Mouse (Mus musculus): ENCODE results near the gene Iqub. TPM values are rescaled to one million over a fixed set of nuclear protein-coding genes. Genes with fewer than 3 reads are reported as not detected.

The Iqub gene
- polyA plus RNA-seq, 1 experiment from 2014 or later: not detected

DNA sequence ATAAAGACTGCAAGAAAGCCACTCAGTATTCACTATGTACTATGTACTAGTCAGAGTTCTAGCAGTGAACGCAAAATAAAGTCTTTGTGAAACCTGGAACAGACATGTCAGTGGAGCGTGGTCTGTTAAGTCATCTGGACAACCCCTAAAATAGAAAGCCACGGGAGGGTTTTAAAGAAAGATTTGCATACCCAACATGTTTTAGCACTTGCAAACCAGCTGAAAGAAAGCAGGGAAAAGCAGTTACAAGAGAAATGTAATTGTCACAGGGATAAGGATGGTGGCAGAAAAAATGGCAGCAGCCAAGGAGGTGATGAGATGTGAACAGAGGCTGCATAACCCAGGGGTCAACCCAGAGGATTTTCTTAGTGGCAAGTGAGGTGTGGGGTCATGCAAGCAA, 10.8 kb upstream of the Iqub start:
- Histone ChIP-seq H3K4me3 (ENCODE audit: low read depth, low read length) (no peak overlapping the region), H3K36me3 (ENCODE audit: control insufficient read depth, insufficient read depth, low read length) (peaks cover 30% of the 10 kb centered on the region), H3K9me3 (ENCODE audit: control insufficient read depth, low read length) (no peaks in the 10 kb centered on the region), H3K27me3 (replicated peaks; ENCODE audit: control insufficient read depth, insufficient read depth, low read length) (no peaks in the 10 kb centered on the region), H3K4me1 (replicated peaks; ENCODE audit: control insufficient read depth, insufficient read depth, low read length) (peaks cover 15% of the 10 kb centered on the region; the same call in 1 of the 2 replicates), H3K9ac (ENCODE audit: low read length) (no peak overlapping the region), H3K27ac (ENCODE audit: low read depth) (no peak overlapping the region), H3K4me2 (ENCODE audit: low read length) (no peak overlapping the region)
- DNase-seq (ENCODE audit: low spot score) (no peak), ATAC-seq (replicated peaks; ENCODE audit: low FRiP score, low TSS enrichment, low read depth) (no peak)
- 94% methylated on average over 3 of the region's 3 CpGs for WGBS

DNA sequence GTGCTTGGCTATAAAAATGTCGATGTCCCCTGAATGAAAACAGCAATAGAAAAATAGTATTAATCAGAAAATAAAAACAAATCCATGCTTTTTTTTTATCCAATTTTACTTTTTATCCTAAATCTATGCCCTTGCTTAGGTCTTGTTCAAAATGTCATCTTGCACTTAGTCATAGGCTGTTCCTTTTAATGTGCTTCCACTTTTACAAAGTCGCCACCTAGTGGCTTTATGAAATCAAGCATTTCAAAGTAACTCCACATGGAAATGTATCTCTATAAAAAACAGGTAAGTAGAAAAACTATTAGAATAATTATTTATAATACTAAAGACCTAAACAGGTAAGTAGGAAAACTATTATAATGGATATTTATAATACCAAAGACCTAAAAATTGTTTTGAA, 1.3 kb upstream of the Iqub start:
- no peak overlapping the region for H3K4me3 ChIP-seq (ENCODE audit: low read depth, low read length)
- H3K4me2 ChIP-seq (ENCODE audit: low read length): no peak overlapping the region
- H3K36me3 ChIP-seq (ENCODE audit: control insufficient read depth, insufficient read depth, low read length): peaks cover 27% of the 10 kb centered on the region
- H3K9me3 ChIP-seq (ENCODE audit: control insufficient read depth, low read length): no peaks in the 10 kb centered on the region
- H3K27ac ChIP-seq (ENCODE audit: low read depth): no peak overlapping the region
- H3K27me3 ChIP-seq (replicated peaks; ENCODE audit: control insufficient read depth, insufficient read depth, low read length): no peaks in the 10 kb centered on the region
- WGBS: 44% methylated on average over 2 of the region's 2 CpGs
- peak; percentile 68; the same call in 1 of the 2 replicates for ATAC-seq (replicated peaks; ENCODE audit: low FRiP score, low TSS enrichment, low read depth)
- no peak overlapping the region for H3K9ac ChIP-seq (ENCODE audit: low read length)
- H3K4me1 ChIP-seq (replicated peaks; ENCODE audit: control insufficient read depth, insufficient read depth, low read length): no peaks in the 10 kb centered on the region
- DNase-seq (ENCODE audit: low spot score): no peak

- Histone ChIP-seq H3K27me3 (replicated peaks; ENCODE audit: control insufficient read depth, insufficient read depth, low read length) (no peaks in the 10 kb centered on the region), H3K36me3 (ENCODE audit: control insufficient read depth, insufficient read depth, low read length) (no peaks in the 10 kb centered on the region), H3K9me3 (ENCODE audit: control insufficient read depth, low read length) (no peaks in the 10 kb centered on the region), H3K4me3 (ENCODE audit: low read depth, low read length) (no peak overlapping the region), H3K4me2 (ENCODE audit: low read length) (no peak overlapping the region), H3K27ac (ENCODE audit: low read depth) (no peak overlapping the region), H3K4me1 (replicated peaks; ENCODE audit: control insufficient read depth, insufficient read depth, low read length) (no peaks in the 10 kb centered on the region), H3K9ac (ENCODE audit: low read length) (no peak overlapping the region)
- DNase-seq (ENCODE audit: low spot score) (no peak), ATAC-seq (replicated peaks; ENCODE audit: low FRiP score, low TSS enrichment, low read depth) (no peak)
- 74% methylated on average over 2 of the region's 2 CpGs for WGBS
Observed at GRCm38 (mm10) chr6:24504141-24504540, 10.7 kb downstream of the Iqub start.

DNA sequence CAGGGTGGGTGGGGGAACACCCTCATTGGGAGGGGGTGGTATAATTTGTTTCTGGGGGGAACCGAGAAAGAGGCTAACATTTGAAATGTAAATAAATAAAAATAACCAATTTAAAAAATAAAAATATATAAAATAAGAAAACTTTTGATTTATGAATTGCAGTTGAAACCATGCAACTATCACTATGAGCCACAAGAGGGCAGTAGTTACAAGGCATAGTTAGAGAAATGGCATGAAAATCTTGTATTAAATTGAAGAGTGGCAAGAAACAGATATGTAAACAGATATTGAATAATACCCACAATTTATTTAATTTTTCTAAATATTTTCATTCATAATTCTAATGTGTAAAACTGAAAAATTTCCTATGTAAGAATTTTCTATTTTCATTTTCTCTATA, 24.5 kb downstream of the Iqub start:
- Histone ChIP-seq H3K9ac (ENCODE audit: low read length) (no peak overlapping the region), H3K4me2 (ENCODE audit: low read length) (no peak overlapping the region), H3K27me3 (replicated peaks; ENCODE audit: control insufficient read depth, insufficient read depth, low read length) (no peaks in the 10 kb centered on the region), H3K9me3 (ENCODE audit: control insufficient read depth, low read length) (no peaks in the 10 kb centered on the region), H3K27ac (ENCODE audit: low read depth) (no peak overlapping the region), H3K4me1 (replicated peaks; ENCODE audit: control insufficient read depth, insufficient read depth, low read length) (no peaks in the 10 kb centered on the region), H3K4me3 (ENCODE audit: low read depth, low read length) (no peak overlapping the region), H3K36me3 (ENCODE audit: control insufficient read depth, insufficient read depth, low read length) (no peaks in the 10 kb centered on the region)
- DNase-seq (ENCODE audit: low spot score) (no peak), ATAC-seq (replicated peaks; ENCODE audit: low FRiP score, low TSS enrichment, low read depth) (no peak)
- 10% methylated on average over 1 of the region's 1 CpGs for WGBS

DNA sequence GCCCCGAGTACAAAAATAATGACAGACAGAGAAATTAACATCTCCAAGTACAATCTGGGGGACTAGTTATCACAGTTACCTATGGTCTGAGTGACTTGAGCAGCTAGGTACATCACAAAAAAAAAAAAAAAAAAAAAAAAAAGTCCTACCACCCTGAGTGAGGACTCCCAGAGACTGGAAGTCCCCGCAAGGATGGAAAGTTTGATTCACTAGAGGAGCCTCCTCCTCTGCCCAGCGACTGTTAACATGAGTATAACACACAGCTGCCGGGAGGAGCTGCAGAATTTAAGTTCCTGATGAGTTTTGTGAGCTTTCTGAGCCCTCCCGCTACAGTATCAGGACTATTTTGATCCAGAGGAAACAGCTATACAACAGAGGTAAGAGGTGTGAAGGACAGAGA, 28.3 kb downstream of the Iqub start:
- no peak for ATAC-seq (replicated peaks; ENCODE audit: low FRiP score, low TSS enrichment, low read depth)
- H3K27ac ChIP-seq (ENCODE audit: low read depth): no peak overlapping the region
- no peak overlapping the region for H3K9ac ChIP-seq (ENCODE audit: low read length)
- no peaks in the 10 kb centered on the region for H3K36me3 ChIP-seq (ENCODE audit: control insufficient read depth, insufficient read depth, low read length)
- H3K9me3 ChIP-seq (ENCODE audit: control insufficient read depth, low read length): no peaks in the 10 kb centered on the region
- WGBS: 82% methylated on average over 5 of the region's 5 CpGs
- no peaks in the 10 kb centered on the region for H3K4me1 ChIP-seq (replicated peaks; ENCODE audit: control insufficient read depth, insufficient read depth, low read length)
- H3K4me2 ChIP-seq (ENCODE audit: low read length): no peak overlapping the region
- H3K27me3 ChIP-seq (replicated peaks; ENCODE audit: control insufficient read depth, insufficient read depth, low read length): no peaks in the 10 kb centered on the region
- no peak overlapping the region for H3K4me3 ChIP-seq (ENCODE audit: low read depth, low read length)
- DNase-seq (ENCODE audit: low spot score): no peak

DNA sequence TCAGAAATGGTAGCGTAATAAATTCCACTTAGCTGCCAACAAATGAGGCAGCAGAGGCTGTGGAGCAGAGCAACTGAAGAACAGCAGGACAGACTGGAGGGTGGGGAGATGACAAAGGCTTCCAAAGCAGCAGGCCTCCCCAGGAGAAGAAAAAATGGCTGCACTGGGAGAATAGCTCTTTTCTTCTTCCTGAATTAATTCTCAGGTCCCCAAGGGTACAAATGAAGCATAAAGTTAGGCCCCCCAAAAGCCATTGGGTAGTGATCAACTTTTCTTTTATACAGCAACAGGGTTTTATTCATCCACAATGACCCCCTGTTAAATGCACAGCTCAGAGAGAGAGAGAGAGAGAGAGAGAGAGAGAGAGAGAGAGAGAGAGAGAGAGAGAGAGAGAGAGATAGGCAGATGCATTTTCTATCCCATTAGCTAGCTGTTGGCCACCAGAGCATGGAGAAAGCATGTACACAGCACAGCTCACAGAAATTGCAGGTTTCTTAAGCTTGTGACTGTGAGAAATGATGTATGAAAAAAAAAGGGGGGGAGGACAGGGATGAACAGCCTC, 44.2 kb downstream of the Iqub start:
- H3K4me1 ChIP-seq (replicated peaks; ENCODE audit: control insufficient read depth, insufficient read depth, low read length): no peaks in the 10 kb centered on the region
- no peak for DNase-seq (ENCODE audit: low spot score)
- H3K4me2 ChIP-seq (ENCODE audit: low read length): no peak overlapping the region
- ATAC-seq (replicated peaks; ENCODE audit: low FRiP score, low TSS enrichment, low read depth): no peak
- no peak overlapping the region for H3K9ac ChIP-seq (ENCODE audit: low read length)
- H3K4me3 ChIP-seq (ENCODE audit: low read depth, low read length): no peak overlapping the region
- no peaks in the 10 kb centered on the region for H3K27me3 ChIP-seq (replicated peaks; ENCODE audit: control insufficient read depth, insufficient read depth, low read length)
- WGBS: 76% methylated on average over 1 of the region's 1 CpGs
- H3K27ac ChIP-seq (ENCODE audit: low read depth): no peak overlapping the region
- no peaks in the 10 kb centered on the region for H3K9me3 ChIP-seq (ENCODE audit: control insufficient read depth, low read length)
- H3K36me3 ChIP-seq (ENCODE audit: control insufficient read depth, insufficient read depth, low read length): no peaks in the 10 kb centered on the region

- no peaks in the 10 kb centered on the region for H3K9me3 ChIP-seq (ENCODE audit: control insufficient read depth, low read length)
- no peak for ATAC-seq (replicated peaks; ENCODE audit: low FRiP score, low TSS enrichment, low read depth)
- H3K27me3 ChIP-seq (replicated peaks; ENCODE audit: control insufficient read depth, insufficient read depth, low read length): no peaks in the 10 kb centered on the region
- H3K27ac ChIP-seq (ENCODE audit: low read depth): no peak overlapping the region
- H3K9ac ChIP-seq (ENCODE audit: low read length): no peak overlapping the region
- 87% methylated on average over 2 of the region's 2 CpGs for WGBS
- no peak for DNase-seq (ENCODE audit: low spot score)
- H3K4me2 ChIP-seq (ENCODE audit: low read length): no peak overlapping the region
- H3K36me3 ChIP-seq (ENCODE audit: control insufficient read depth, insufficient read depth, low read length): no peaks in the 10 kb centered on the region
- H3K4me3 ChIP-seq (ENCODE audit: low read depth, low read length): no peak overlapping the region
- no peaks in the 10 kb centered on the region for H3K4me1 ChIP-seq (replicated peaks; ENCODE audit: control insufficient read depth, insufficient read depth, low read length)
Observed at GRCm38 (mm10) chr6:24470135-24470534, 44.7 kb downstream of the Iqub start.

DNA sequence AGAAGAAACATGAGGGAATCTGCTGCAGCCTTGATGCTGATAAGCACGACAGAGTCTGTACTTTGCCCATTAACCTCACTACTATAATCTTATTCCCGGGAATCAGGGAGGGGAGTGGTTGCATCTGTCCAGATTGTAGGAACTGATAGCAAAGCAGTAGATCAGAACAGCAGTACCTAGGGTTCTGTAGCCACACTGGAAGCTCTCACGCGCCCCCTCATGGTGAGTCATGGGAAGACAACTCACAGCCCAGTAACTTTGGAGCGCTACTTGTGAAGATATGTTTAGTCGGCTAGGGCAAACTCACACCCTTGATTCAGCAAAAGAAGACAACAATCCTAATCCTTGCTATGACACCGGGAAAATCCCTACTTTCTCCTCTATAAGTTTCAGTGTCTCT, 58.8 kb downstream of the Iqub start:
- Histone ChIP-seq H3K4me2 (ENCODE audit: low read length) (no peak overlapping the region), H3K27me3 (replicated peaks; ENCODE audit: control insufficient read depth, insufficient read depth, low read length) (no peaks in the 10 kb centered on the region), H3K27ac (ENCODE audit: low read depth) (no peak overlapping the region), H3K9ac (ENCODE audit: low read length) (no peak overlapping the region), H3K36me3 (ENCODE audit: control insufficient read depth, insufficient read depth, low read length) (no peaks in the 10 kb centered on the region), H3K4me1 (replicated peaks; ENCODE audit: control insufficient read depth, insufficient read depth, low read length) (no peaks in the 10 kb centered on the region), H3K9me3 (ENCODE audit: control insufficient read depth, low read length) (no peaks in the 10 kb centered on the region), H3K4me3 (ENCODE audit: low read depth, low read length) (no peak overlapping the region)
- DNase-seq (ENCODE audit: low spot score): peak; percentile 70
- no peak for ATAC-seq (replicated peaks; ENCODE audit: low FRiP score, low TSS enrichment, low read depth)
- 43% methylated on average over 7 of the region's 7 CpGs for WGBS

DNA sequence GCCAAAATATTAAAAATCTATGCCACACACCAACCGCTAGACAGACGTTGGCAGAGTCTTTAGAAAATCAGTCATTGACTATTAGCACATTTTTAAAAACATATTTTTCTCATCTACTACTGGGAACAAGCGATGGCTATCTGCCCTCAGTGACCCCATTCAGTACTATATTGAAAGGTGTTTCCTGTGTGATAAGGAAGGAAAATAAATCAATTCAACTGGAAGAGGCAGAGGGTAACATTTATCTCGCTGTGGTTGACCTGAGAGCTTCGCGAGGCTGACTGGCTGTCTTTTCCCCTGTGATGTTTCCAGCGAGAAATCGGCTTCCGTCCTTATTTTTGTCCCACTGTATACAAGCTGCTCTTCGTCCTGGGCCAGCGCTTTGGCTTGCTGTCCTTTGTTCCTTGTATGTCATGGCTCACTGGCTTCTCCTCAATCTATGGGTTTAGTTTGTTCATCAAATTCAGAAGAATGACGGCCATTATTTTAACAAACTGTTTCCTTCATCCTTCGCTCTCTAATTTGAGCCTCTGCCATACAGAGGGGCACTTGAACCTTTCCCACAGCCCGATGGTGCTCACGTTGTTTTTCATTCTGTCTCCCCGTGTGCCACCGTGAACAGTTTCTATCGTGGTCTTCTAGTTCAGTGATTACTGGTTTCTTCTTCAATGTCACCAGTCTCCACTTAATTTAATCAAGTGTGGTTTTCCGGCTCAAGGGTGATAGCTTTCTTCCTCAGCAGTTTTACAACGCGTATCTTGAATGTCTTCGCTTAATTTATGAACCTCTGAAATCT, 63.6 kb downstream of the Iqub start:
- no peaks in the 10 kb centered on the region for H3K4me1 ChIP-seq (replicated peaks; ENCODE audit: control insufficient read depth, insufficient read depth, low read length)
- H3K36me3 ChIP-seq (ENCODE audit: control insufficient read depth, insufficient read depth, low read length): no peaks in the 10 kb centered on the region
- no peak overlapping the region for H3K4me3 ChIP-seq (ENCODE audit: low read depth, low read length)
- ATAC-seq (replicated peaks; ENCODE audit: low FRiP score, low TSS enrichment, low read depth): no peak
- H3K27me3 ChIP-seq (replicated peaks; ENCODE audit: control insufficient read depth, insufficient read depth, low read length): no peaks in the 10 kb centered on the region
- no peak overlapping the region for H3K4me2 ChIP-seq (ENCODE audit: low read length)
- 73% methylated on average over 22 of the region's 22 CpGs for WGBS
- H3K9ac ChIP-seq (ENCODE audit: low read length): no peak overlapping the region
- H3K9me3 ChIP-seq (ENCODE audit: control insufficient read depth, low read length): no peaks in the 10 kb centered on the region
- no peak for DNase-seq (ENCODE audit: low spot score)
- H3K27ac ChIP-seq (ENCODE audit: low read depth): no peak overlapping the region

All from intestine, embryonic 14.5 days (tissue).